Mouse (Mus musculus) hindbrain, embryonic 11.5 days (tissue): Measurements from ENCODE around the gene Xrcc1. TPM values are rescaled to one million over a fixed set of nuclear protein-coding genes. Genes with fewer than 3 reads are reported as not detected.

Experiments
- ATAC-seq: fragments of 200-750 bp; cut with Nextera tagmentation; 2 replicates; pipeline ENCODE4 v1.8.0; 2017; ENCODE audit warnings: mild to moderate bottlenecking, moderate TSS enrichment, moderate library complexity; ENCODE audit not compliant: low FRiP score
- DNase-seq: peaks from one replicate; pipeline ENCODE4 v3.0.0-alpha.2; 2015; ENCODE audit warnings: low spot score
- H3K27ac ChIP-seq: fragments of 300-500 bp; sonication (generic); 2 replicates; pipeline ENCODE4 v1.5.1; 2014; ENCODE audit warnings: mild to moderate bottlenecking, low read depth, low read length
- H3K27me3 ChIP-seq: fragments of 300-500 bp; sonication (generic); 2 replicates; pipeline ENCODE4 v1.6.1; 2014; ENCODE audit warnings: mild to moderate bottlenecking, low read length, moderate library complexity, mixed read lengths; ENCODE audit not compliant: control insufficient read depth, insufficient read depth
- H3K36me3 ChIP-seq: fragments of 300-500 bp; sonication (generic); 2 replicates; pipeline ENCODE4 v1.6.1; 2014; ENCODE audit warnings: mild to moderate bottlenecking, low read length, moderate library complexity, mixed read lengths; ENCODE audit not compliant: control insufficient read depth, insufficient read depth
- H3K4me1 ChIP-seq: fragments of 300-500 bp; sonication (generic); replicated peaks from 2 replicates; pipeline ENCODE4 v1.6.1; 2014; ENCODE audit warnings: low read length, mixed read lengths; ENCODE audit not compliant: control insufficient read depth, insufficient read depth
- H3K4me2 ChIP-seq: fragments of 300-500 bp; sonication (generic); replicated peaks from 2 replicates; pipeline ENCODE4 v1.6.1; 2014; ENCODE audit warnings: mild to moderate bottlenecking, low read depth, low read length
- H3K4me3 ChIP-seq: fragments of 300-500 bp; sonication (generic); 2 replicates; pipeline ENCODE4 v1.5.1; 2014; ENCODE audit warnings: low read depth, low read length
- H3K9ac ChIP-seq: fragments of 300-500 bp; sonication (generic); 2 replicates; pipeline ENCODE4 v1.6.1; 2014; ENCODE audit warnings: low read depth, low read length
- H3K9me3 ChIP-seq: fragments of 300-500 bp; sonication (generic); 2 replicates; pipeline ENCODE4 v1.6.1; 2016; ENCODE audit warnings: low read length; ENCODE audit not compliant: control insufficient read depth
- WGBS: fragments of 180-500 bp; shearing (Covaris S2); extraction: QIAGEN DNeasy Blood & Tissue Kit; methylation state at CpG from one replicate; pipeline ENCODE4 v1.1.7; 2014; 5-methylcytosine and 5-hydroxymethylcytosine counted together
- polyA plus RNA-seq: library from polyadenylated mRNA; unstranded; fragments of >200 nt; fragmentation: Nextera tagmentation; extraction: Ambion mirVana; gene quantifications from 2 replicates; pipeline ENCODE4 v1.2.1, GENCODE M21; 2014

Xrcc1 gene
- polyA plus RNA-seq = 78.0 and 94.5 TPM in 2 replicates

- no peak for DNase-seq
- Histone ChIP-seq H3K27me3 (no peaks in the 10 kb centered on the region), H3K4me3 (peak within 1 kb of the TSS; percentile 83), H3K36me3 (no peaks in the 10 kb centered on the region), H3K9ac (peak within 1 kb of the TSS; percentile 77), H3K27ac (peak within 1 kb of the TSS; percentile 42), H3K9me3 (no peaks in the 10 kb centered on the region), H3K4me2 (peak within 1 kb of the TSS; percentile 65), H3K4me1 (peaks cover 9% of the 10 kb centered on the region)
- ATAC-seq = peak; percentile 13
- WGBS = 42% methylated on average over 13 of the region's 13 CpGs
Observed at GRCm38 (mm10) chr7:24546068-24546614, at the start of gene Xrcc1, which contains the start of gene Pinlyp. TSS of gene Xrcc1 (plus strand) at chr7:24546289. TSS of gene Pinlyp (minus strand) at chr7:24546118.

DNA sequence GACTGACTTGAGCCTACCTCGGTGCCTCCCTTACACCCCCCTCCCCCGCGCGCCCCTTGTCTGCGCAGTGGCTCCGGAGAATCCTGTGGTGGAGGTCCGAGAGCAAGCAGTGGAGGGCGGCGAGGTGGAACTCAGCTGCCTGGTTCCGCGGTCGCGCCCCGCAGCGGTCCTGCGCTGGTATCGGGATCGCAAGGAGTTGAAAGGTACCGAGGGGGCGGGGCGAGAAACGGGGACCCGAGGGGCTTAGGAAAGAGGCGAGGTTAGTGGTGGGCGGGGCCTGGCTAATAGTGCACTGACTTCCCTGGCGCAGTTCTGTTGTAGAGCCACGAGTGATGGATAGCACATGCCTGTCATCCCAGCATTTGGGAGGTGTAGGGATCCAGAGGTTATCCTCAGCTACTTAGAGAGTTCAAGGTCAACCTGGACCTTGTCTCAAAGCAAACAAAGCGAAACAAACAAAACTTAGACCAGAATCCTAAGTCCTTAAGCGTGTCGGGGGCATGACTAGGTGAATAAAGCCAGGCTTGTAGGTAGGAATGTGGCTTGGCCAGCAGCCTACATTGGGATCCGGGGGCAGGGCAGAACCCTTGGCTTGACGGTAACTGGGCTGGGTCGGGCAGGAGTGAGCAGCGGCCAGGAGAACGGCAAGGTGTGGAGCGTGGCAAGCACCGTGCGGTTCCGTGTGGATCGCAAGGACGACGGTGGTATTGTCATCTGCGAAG is 46.1 kb upstream of the Xrcc1 start:
- H3K9me3 ChIP-seq = no peaks in the 10 kb centered on the region
- DNase-seq (peak; percentile 57), ATAC-seq (peak; percentile 28; the same call in 1 of the 2 replicates)
- H3K4me3 ChIP-seq = peak overlapping the region; percentile 8; the same call in 1 of the 2 replicates
- H3K9ac ChIP-seq = no peak overlapping the region
- peak overlapping the region; percentile 28 for H3K4me2 ChIP-seq
- no peaks in the 10 kb centered on the region; the same call in 1 of the 2 replicates for H3K36me3 ChIP-seq
- whole genome bisulfite sequencing = 14% methylated on average over 41 of the region's 43 CpGs
- peaks cover 9% of the 10 kb centered on the region; the same call in 1 of the 2 replicates for H3K27me3 ChIP-seq
- H3K4me1 ChIP-seq = peaks cover 6% of the 10 kb centered on the region; the same call in 1 of the 2 replicates
- no peak overlapping the region for H3K27ac ChIP-seq

GRCm38 (mm10) chr7:24500929-24501328 is 45.2 kb upstream of the Xrcc1 start:
- no peak overlapping the region for H3K4me2 ChIP-seq
- no peak for ATAC-seq
- no peaks in the 10 kb centered on the region for H3K9me3 ChIP-seq
- DNase-seq = peak; percentile 59
- no peak overlapping the region for H3K27ac ChIP-seq
- no peak overlapping the region for H3K4me3 ChIP-seq
- 38% methylated on average over 7 of the region's 7 CpGs for WGBS
- peaks cover 6% of the 10 kb centered on the region for H3K4me1 ChIP-seq
- H3K36me3 ChIP-seq = no peaks in the 10 kb centered on the region; the same call in 1 of the 2 replicates
- H3K27me3 ChIP-seq = peaks cover 9% of the 10 kb centered on the region; the same call in 1 of the 2 replicates
- no peak overlapping the region for H3K9ac ChIP-seq

GRCm38 (mm10) chr7:24501492-24501891 is 44.6 kb upstream of the Xrcc1 start:
- Histone ChIP-seq H3K27me3 (peaks cover 9% of the 10 kb centered on the region; the same call in 1 of the 2 replicates), H3K36me3 (no peaks in the 10 kb centered on the region; the same call in 1 of the 2 replicates)
- DNase-seq = no peak

DNA sequence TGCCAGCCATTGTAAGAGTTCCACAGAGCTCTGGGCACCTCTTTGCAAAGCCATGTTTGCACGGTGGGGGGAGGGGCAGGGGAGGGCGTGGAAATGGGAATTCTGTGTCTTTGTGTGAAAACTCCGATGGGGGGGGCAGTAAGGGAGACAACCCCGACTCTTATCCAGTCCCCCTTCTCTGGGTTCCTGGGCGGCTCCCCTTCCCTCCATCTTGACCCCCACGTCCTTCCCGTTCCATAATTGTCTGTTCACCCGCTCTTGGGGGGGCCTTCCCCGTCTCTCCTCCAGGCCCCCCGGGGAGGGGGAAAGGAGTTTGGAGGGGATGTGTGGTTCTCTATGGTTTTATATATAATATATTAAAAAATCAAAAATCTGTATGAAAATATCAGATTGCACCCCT is 42.1 kb upstream of the Xrcc1 start:
- Histone ChIP-seq H3K4me1 (peaks cover 6% of the 10 kb centered on the region), H3K36me3 (no peaks in the 10 kb centered on the region; the same call in 1 of the 2 replicates), H3K27ac (no peak overlapping the region), H3K4me3 (no peak overlapping the region), H3K4me2 (no peak overlapping the region), H3K9me3 (no peaks in the 10 kb centered on the region), H3K27me3 (no peaks in the 10 kb centered on the region; the same call in 1 of the 2 replicates), H3K9ac (no peak overlapping the region)
- no peak for ATAC-seq
- WGBS = 21% methylated on average over 10 of the region's 10 CpGs
- no peak for DNase-seq

More at GRCm38 (mm10) chr7:24501492-24501891, 44.6 kb upstream of the Xrcc1 start:
- no peak overlapping the region for H3K4me3 ChIP-seq
- H3K9me3 ChIP-seq = no peaks in the 10 kb centered on the region
- peaks cover 6% of the 10 kb centered on the region for H3K4me1 ChIP-seq
- ATAC-seq = no peak
- no peak overlapping the region for H3K4me2 ChIP-seq
- H3K27ac ChIP-seq = no peak overlapping the region
- no peak overlapping the region for H3K9ac ChIP-seq
- WGBS = 48% methylated on average over 21 of the region's 21 CpGs

DNA sequence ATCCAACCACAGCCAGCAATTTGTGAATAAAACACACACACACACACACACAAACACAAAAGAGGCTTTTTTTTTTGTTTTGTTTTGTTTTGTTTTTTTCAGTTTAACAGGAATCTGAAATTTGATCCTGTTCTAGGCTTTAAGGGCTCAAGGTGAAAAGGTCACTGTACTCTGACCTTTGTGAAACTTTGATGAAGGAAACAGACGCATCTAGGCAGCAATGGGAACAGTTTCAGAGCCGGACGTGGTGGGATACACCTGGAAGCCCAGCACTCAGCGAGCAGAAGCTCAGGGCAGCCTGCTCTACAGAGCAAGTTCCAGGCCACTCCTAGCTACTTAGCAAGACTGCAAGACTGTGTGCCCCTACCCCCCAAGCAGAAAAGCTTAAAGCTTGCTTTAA is 41.2 kb upstream of the Xrcc1 start:
- no peaks in the 10 kb centered on the region; the same call in 1 of the 2 replicates for H3K27me3 ChIP-seq
- no peak overlapping the region for H3K9ac ChIP-seq
- H3K9me3 ChIP-seq = no peaks in the 10 kb centered on the region
- H3K4me3 ChIP-seq = no peak overlapping the region
- DNase-seq (no peak), ATAC-seq (no peak)
- no peak overlapping the region for H3K4me2 ChIP-seq
- H3K27ac ChIP-seq = peak overlapping the region; percentile 37; the same call in 1 of the 2 replicates
- H3K4me1 ChIP-seq = peaks cover 4% of the 10 kb centered on the region
- H3K36me3 ChIP-seq = no peaks in the 10 kb centered on the region; the same call in 1 of the 2 replicates
- 11% methylated on average over 4 of the region's 4 CpGs for WGBS

GRCm38 (mm10) chr7:24505447-24506064 is 40.5 kb upstream of the Xrcc1 start:
- Histone ChIP-seq H3K9me3 (no peaks in the 10 kb centered on the region), H3K4me1 (peaks cover 4% of the 10 kb centered on the region), H3K27me3 (no peaks in the 10 kb centered on the region; the same call in 1 of the 2 replicates), H3K27ac (peak overlapping the region; percentile 37; the same call in 1 of the 2 replicates), H3K4me2 (no peak overlapping the region; the same call in 1 of the 2 replicates), H3K9ac (no peak overlapping the region; the same call in 1 of the 2 replicates), H3K4me3 (no peak overlapping the region), H3K36me3 (no peaks in the 10 kb centered on the region; the same call in 1 of the 2 replicates)
- ATAC-seq (no peak), DNase-seq (peak; percentile 31)
- 17% methylated on average over 15 of the region's 15 CpGs for WGBS

- Histone ChIP-seq H3K27me3 (no peaks in the 10 kb centered on the region; the same call in 1 of the 2 replicates), H3K36me3 (no peaks in the 10 kb centered on the region; the same call in 1 of the 2 replicates), H3K9ac (peak overlapping the region; percentile 93), H3K4me2 (peak overlapping the region; percentile 83), H3K27ac (peak overlapping the region; percentile 100), H3K4me3 (peak overlapping the region; percentile 67), H3K4me1 (peaks cover 4% of the 10 kb centered on the region), H3K9me3 (no peaks in the 10 kb centered on the region)
- no peak for ATAC-seq
- 15% methylated on average over 3 of the region's 3 CpGs for WGBS
- no peak for DNase-seq
Observed at GRCm38 (mm10) chr7:24506065-24506459, 40.0 kb upstream of the Xrcc1 start.
